Mouse (Mus musculus) induced T-regulatory cell, adult 2 months (primary cell): ENCODE data around the gene Cd47.

Experiments used
- DNase-seq: peaks from one replicate; pipeline ENCODE4 v3.0.0-alpha.2; 2012; ENCODE audit warnings: low read depth

Cd47 gene

DNA sequence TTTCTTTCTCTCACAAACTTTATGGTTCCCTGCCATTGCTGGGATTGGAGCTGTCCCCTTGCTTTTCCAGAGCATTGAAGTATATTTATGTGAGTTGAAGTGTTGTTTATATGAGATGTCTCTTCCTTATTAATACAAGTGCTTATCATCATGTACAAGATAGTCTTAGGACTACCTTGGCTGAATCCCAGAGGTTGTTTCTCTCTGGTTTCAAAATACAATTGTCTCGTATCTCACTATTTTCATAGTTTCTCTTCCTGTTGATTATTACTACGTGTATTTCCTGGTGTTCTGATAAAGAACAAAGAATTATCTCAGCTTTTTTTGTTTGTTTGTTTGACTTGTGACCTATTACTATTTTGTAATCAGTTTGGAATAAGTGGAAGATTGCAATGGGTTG is 73.6 kb downstream of the Cd47 start:
- DNase-seq: no peak

DNA sequence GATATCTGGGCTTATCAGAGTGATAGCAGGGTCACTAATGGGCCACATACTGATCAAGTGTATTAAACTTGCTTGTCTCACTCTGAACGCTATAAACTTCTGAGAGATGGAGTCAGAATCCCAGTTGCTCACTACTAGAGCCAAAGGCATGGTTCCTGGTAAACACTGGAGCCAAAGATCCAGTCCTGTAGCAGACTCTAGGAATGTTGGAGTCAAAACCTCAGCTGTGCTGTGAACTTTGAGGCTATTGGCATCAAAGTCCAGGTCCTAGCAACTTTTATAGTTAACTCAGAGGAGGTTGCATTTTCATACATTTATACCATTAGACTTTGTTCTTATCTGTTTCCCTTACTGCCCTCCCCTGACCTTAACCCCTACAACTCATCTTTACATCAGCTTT is 74.2 kb downstream of the Cd47 start:
- DNase-seq: no peak

DNA sequence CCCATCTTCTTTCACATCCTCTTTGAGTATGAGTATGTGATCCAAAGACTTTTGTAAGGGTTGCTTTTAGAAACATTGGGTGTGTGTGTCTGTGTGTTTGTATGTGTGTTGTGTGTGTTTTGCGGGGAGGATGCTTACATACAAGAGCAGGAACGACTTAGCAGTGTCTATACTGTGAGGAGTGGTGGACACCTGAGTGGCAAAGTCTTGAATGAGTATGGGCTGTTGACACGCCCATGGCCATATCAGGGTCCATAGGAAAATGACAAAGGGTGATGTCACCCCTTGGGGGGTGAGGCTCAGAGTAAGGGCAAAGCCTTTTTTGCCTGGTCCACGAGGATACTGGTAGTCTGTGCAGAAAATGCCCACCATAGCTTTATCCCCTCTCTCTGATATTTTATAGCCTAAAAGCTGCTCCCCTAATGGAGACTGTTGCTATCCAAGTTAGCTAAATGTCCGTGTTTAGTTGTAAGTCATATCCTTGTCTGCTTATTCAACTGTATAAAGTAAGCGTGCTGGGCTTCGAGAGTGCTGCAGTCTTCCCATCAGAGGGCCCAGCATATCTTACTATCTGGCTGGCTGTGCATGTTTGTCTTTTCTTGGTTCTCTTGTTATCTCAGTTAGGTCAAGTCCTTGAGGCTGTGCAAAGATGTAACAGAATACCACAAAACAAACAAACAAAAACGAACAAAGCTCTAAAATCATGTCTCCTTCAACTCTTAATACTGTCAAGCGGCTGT is 76.1 kb downstream of the Cd47 start:
- DNase-seq: no peak

DNA sequence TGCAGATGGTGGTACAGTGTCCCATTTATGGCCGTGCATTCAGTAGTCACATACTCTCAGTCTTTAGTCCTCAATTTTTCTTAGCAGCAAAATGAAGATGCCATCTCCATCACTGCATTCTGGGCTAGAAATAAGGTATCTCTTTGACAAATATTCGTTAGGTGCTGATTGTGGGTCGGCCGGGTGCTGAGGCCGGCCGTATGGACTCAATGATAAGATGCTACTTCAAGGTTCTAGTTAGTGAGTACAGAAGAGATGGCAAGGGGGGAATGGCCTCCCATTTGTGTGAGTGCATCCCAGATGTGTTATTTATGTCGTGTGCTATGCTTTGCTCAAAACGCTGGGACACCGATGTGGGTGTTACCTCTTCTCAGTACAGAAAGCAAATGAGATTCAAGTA is 76.9 kb downstream of the Cd47 start:
- no peak for DNase-seq

DNA sequence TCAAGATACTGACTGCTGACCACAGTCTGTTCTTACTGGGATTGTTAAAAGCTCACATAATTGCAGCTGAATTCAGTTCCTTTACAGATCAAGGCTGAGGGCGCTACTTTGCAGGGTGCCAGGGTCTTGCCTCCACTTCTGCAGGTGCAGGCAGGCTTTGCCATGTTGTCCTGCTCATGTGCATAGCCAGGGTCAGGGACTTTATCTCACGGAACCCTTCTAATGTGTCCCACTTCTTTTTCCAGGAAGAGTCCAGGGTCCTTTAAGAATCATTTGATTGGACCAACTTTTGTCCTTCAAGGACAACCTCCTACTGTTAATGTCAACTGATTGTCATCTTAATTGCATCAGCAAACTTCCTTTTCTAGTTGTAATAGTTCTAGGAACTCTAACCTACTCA is 77.7 kb downstream of the Cd47 start:
- DNase-seq: no peak

DNA sequence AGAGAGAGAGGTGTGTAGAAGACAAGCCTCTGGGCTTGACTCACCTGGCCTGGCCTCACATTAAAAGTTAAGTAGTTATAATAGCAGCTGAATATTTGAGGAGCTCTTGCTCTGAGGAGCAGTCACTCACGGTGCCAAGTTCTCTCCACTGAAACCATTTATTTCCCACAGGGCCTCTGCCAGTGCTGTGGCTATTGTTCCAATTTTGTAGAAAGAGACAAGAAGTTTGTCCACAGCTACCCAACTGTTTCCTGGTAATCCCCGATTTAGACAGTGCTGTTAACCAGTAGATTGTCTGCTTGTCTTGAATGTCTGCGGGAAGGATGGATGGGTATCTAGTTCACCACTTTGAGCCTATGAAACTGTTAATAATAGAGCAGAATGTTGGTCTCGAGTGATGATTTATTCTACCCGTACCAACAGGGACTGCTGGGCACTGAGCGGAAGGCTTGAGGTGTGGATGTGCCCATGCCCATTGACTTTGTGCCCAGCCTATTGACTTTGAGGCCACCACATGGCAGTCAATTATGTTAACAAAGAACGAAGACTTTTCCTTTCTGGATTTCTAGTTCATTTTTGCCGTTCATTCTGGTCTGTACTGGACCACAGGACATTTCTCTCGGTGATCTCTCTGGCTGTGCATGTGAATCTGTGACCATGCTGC is 86.2 kb downstream of the Cd47 start:
- DNase-seq: no peak

DNA sequence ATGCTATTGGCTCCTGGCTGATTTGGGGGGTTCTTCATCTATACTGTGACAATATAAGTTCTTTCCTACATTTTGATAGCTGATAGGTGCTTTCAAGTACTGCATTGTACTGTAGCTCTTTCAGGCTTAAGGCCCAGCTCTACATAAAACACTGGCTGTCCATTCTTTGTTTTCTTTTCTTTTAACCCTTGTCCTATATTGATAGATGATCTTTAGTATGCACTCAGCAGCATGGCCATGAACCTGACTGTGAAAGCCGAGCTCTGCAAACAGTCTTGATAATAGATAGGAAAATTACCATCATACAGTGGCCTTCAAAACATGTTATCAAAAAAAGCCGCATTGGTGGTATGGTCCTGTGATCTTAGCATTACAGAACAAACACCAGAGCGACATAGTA is 87.0 kb downstream of the Cd47 start:
- no peak for DNase-seq

DNA sequence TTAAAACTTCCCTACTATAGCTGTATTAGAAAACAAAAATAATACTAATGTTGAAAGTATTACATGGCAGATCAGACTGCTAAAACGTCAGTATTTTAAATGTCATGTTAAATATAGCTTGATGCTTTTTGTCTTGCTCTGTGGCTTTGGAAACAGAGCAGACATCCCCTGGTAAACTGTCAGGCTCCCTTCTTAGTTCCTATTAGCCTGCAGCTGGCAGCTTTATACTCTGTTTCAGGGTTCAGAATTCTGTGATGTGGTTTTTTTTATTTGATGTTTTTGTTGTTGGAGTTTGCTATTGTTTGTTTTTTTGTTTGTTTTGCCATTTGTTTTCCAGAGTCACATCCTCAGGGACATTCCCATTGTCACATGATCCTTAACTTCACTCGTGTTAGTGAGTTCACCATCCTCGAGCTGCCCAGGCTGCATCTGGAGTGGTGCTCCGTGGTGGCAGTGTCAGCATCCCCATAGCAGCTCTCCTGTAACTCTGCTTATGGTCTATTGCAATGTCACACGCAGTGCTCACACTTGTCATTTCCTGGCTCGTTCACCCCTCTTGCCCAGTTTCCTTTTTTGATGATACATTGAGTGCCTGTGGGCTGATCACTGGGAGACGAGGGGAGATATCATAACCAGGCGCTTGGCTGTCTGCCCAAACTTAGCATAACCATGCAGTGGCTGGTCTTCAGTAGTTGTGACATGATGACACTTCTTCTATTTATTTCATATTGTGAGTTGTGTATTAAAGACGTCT is 87.7 kb downstream of the Cd47 start:
- DNase-seq: peak; percentile 61

DNA sequence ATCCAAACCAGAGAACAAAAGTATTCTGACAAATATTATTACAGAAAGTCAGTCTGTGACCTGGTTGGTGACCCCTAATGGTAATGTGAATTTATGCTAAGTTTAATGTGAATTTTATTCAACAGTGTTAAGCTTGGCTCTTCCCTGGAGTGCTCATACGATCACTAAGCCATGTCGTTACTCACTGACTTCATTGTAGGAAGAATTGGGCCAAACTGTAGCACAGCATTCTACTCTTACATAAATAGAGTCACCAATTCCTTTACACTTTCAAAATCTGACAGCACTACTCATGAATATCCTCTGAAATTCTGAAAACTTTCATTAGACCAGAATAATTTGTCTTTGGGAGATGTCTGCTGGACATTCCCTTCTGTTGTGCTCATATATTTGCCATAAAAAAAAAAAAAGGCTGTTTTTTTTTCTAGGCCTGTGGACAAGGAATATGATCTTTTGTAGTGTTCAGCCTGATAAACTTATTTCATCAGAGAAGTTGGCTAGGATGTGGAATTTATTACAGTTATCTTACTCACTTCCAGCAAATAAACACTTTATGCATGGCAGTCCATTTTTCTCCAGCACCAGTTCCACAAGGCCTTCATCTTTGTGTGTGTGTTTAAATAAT is 88.8 kb downstream of the Cd47 start:
- DNase-seq: no peak

DNA sequence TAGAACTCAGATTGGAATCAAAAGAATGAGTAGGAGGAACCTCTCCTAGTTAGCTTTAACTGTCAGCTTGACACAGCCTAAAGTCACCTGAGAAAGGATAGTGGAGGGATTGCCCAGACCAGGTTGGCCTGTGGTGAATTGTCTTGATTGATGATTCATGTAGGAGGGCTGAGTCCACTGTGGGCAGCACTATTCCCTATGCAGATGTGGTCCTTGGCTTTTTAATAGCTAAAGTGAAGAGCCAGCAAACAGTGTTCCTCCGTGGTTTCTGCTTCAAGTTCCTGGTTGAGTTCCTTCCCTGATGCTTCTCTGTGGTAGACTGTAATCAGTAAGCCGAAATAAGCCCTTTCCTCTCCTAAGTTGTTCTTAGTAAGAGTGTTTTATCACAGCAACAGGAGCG is 91.9 kb downstream of the Cd47 start:
- DNase-seq: no peak

DNA sequence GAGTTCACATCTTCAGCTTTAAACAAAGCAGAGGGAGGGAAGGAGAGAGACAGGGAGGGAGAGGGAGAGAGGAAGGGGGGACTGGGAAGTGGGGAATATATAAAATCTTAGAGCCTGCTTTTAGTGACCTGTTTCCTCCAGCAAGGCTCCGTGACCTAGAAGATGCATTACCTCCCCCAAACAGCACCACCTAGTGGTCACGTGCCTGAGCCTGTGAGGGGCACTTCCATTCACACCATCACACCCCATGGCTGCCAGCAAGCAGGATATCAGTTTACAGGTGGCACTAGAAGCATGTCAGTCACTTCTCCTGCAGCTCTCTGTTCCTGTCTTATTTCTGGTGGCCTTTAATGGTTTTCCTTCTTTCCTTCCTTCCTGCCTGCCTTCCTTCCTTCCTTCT is 92.6 kb downstream of the Cd47 start:
- peak; percentile 78 for DNase-seq

DNA sequence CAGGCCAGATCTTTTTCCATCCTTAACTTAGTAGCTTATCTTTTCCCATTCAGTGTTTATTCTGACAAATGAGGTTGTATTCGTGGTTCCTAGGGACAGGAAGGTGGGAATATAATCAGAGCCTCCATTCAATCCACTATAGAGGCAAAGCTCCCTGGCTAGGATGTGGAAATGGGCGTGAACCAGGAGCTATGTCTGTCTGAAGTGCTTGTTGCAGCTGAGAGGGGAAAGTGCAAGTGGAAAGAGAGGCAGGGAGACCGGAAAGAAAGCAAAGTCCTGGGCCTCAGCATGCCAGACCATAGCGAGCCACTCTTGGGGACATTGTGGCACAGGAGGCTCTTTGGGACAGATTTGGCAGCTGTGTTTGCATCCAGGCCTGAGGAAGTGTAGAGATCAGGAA is 94.3 kb downstream of the Cd47 start:
- no peak for DNase-seq

DNA sequence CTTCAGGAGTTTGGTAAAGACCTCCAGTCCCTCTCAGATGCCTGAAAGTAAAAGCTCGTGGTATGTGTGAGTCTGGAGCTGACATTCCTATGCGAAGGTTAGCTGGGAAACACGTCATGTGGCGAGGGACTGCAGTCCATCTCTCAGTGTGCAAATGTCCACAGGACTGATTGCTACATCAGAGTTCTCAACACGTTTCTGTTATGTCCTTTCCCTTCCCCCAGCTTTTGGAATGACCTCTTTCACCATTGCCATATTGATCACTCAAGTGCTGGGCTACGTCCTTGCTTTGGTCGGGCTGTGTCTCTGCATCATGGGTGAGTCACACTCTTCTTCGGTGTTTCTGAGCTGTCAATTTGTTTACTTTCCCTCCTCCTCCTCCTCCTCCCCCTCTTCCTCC is 95.8 kb downstream of the Cd47 start:
- no peak for DNase-seq

DNA sequence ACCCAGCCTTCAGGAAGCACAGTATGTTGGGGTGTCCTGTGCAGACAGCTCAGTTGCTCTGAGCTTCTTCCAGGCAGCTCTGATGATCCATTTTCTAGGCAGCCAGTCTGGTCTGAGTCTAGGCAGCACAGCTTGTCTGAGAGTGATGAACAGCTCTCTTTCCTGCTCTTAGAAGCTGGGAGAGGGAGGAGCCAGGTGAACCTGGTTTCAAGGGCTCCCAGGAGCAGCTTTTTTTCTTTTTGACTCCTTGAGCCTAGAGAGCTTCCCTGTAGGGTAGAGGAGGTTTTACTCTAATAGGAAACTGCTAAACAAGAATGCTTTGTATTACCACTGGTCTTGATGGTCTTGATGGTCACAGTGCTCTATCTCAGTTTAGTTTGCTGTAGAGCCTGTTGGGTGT is 101.1 kb downstream of the Cd47 start:
- DNase-seq: no peak

DNA sequence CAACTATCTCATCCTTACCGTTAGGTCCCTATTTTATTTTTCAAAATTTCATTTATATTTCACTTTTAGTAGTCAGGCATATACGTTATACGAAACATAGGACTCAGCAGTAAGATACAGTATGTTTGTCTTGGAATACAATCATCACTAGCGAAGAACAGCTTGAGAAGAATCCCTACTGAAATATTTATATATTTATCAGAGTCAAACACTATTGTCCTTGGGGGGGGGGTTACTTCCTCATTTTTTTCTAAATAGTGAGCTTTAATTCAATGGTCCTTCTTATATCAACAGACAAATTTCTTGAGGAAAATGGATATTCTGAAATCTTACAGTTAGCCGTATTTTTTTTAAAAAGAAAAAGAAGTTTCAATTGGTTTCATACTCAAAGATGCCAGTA is 101.8 kb downstream of the Cd47 start:
- DNase-seq: no peak

DNA sequence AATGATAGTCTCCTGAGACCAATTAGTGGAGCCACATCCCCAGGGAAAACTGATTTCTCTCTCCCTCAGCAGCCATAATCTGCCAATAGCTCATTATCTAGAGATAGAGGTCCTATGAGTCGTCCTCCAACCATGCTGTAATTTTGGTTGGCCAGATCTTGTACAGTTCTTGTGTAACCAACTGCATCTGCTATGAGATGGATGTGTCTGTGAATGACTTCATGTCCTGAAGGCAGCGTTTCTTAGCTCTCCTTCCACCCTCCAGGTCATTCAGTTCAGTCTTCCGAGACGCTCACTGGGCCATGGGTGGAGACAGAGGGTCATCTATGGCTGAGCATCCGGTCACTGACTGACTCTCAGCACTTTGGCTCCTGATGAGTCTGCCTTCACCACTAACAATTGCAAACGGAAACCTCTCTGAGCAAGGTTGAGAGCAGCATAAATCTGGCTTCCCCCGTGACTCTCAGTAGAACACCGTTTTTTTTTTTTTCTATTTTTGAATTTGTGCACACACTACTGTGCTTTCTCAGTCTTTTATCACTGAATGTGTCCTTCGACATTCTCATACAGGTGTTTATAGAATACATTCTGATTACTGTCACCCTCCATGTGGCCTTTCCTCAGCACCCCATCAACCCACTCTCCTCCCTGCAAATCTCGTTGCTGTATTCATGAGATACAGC is 104.1 kb downstream of the Cd47 start:
- DNase-seq: no peak

DNA sequence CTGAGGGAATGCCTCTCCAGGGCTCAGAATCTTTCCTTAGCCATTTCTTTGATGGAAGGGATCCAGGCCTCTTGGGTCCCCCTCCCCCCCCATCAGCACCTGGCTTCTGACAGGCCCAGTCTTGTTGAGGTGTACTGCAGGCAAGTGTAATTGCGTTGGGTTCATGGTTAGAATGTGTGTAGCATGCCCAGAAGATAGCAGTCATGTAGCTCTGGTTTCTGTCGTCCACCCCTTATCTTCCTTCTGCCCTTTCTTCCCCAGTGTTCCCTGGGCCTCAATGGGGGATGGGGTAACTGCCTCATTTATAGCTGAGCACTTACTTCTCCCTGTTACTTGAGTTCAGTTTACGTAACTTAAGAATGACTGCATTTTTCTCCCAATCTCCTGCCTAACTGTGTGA is 104.7 kb downstream of the Cd47 start:
- DNase-seq: no peak

DNA sequence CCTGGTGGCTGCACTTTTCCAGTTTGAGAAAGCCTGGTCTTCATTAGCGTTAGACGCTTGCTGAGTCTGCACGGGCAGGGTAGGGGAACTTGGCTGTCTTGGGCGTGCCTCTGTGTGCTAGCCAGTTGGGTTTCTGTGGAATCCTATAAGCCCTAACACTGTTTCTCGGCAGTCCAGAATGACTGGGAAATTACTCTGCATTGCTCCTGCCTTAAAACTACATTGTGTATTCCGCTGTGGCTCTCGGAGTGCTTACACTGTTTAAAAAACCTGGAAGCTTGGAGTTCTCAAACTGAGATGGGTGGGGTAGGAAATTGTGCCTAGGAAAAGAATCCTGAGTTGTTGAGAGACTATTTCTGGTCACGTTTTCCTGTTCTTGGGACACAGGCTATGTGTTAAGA is 105.3 kb downstream of the Cd47 start:
- DNase-seq: no peak

DNA sequence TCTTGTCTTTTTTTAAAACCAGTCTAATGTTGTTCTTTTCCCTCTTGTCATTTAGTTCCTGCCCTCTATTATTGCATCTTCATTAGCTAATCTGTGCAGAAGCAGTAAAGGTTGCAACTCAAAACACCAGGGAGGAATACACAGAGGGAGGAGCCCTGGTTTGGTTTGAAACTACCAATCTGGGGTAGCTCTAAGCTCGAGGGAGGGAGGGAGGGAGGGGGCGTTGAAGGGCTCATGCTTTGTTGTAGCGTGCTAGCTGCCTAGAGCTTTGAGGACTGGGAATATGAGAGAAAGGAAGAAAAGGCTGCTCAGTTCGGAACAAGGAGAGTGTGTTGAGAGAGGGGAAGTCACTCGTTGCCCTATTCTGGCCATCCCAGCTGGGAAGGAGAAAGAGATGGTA is 105.7 kb downstream of the Cd47 start:
- DNase-seq: no peak

DNA sequence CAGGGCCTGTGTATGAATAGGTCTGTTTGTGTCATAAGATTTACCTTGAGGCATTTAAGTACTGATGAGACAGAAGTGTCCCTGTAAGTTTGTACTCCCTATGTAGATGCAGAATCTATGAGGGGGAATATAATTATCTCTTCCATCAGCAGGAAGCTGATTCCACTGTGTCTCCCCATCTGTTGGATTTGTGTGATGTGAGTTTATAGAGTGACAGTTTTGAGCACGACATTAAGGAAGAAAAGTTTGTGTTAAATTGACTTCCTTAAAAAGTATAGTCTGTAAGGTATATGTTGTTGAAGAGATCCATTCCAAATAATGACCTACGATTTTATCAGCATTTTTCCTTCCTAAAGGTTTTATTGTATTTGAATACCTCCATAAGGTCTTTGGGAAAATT is 106.6 kb downstream of the Cd47 start:
- DNase-seq: no peak

DNA sequence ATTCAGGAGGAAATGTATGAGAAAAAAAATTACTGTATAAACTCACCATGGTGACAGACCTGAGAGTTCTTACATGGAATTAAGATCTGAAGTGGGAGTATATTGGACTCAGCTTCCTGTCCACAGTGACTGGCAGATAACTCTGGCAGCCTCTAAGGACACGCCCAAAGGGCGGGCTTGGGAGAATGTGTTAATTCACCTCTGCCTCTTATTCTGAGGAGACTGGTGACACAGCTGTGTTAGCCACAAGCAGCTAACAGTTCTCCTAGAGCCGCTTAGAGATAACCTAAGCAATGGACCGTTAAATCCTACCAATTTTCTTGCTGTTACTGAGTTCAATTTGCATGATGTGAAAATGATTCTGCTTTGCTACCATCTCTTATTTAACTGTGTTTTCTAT is 107.0 kb downstream of the Cd47 start:
- peak; percentile 42 for DNase-seq

DNA sequence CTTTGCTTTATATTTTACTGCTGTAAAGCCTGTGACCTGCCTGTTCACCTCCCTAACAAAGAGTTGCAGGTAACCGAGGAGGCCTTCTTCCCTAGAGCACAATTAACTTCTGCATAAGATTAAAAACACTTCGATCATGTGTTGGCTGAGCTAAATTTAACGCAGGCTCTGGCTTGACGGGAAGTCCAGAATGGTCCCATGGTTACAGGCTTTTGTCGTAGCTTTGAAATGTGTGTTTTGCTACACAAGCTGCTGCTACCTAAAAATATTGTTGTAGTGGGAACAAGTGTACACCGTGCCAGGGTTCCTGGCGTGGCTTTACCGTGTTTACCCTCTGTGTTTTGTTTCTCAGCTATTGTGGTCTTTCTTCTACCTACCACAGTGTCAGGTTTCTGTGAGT is 109.2 kb downstream of the Cd47 start:
- DNase-seq: no peak
